Mouse (Mus musculus) adrenal gland (tissue): ENCODE data around the gene Gm26920.

Experiments used
- microRNA-seq, 2 experiments: library from miRNA; unstranded; fragments of <30 nt; microRNA quantifications; one replicate each; pipeline ENCODE4; 2019

Gm26920 gene

Small RNA genes lying within 50 kb of the gene (microRNA-seq; reads per million reads assigned to microRNA genes)
- gene Gm23368: 0 reads per million in 2 experiments
